Mouse (Mus musculus): Measurements from ENCODE around the gene Nppc. TPM values are rescaled to one million over a fixed set of nuclear protein-coding genes. Genes with fewer than 3 reads are reported as not detected.

The Nppc gene
- polyA plus RNA-seq (2017; shearing (Covaris generic)), result not detected

DNA sequence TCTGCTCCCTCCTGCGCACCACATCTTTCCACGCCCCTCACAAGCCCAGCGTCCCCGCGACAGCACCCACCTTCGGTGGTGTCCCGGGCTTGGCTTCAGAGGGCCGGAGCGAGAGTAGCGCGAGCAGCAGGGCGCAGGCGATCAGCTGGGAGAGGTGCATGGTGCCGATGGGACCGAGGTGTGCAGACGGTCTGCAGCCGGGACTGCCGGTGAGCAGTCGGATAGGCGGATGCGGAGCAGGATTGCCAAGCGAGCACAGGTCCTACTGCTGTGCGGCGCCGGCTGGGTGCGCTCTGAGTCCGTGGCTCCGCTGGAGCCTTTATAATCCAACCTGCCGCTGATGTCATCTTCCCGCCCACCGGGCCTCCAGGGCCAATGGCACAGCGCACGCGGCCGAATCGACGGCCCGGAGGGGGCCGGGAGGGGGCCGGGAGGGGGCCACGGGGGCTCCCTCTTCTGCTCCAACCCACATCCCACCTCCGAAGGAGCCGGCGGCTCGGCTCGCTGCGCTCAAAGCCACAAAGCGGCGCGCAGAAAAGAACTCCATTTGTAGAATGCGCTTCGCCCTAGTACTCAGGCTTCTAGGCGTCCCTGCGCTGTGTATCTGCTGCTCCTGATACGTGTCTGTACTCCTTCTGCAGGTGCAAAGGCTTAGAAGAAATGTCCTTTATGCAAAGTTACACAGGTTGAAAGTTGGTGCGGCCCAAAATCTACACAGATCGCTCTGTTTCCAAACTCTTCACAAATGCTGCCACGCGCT is at the start of gene Nppc:
Gene Nppc, minus strand, starts transcription at position 293 of the 760 bp plus-strand sequence.

DNA sequence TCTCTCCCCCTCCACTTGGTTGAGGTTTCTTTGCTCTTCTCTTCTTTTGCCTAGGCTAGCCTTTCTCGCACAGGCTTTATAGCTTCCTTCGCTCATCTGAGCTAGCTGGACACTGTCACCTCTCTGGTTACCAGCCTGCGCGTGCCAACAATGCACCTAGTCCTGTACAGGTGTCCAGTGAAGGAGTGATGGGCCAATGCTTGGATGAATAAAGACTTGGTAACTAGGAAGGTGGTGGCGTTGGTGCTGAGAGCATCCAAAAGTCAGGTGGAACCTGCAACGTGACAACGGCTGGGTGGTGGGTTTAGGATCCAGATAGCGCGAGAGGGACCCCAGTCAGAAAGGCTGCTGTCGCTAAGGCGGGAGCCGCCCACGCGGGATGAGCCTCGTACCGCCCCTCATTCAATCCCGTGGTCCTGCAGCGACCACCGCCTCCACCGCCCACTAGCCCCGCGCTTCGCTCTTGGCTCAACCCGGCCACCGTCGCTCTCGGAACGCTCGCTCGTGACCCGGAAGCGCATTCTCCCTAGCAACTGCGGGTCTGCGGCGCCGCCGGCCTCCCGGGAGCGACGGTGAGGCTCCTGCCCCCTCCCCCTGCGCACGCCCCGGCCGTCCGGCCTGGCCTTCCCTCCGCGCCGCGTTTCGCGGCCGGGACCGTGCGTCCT is 33.1 kb upstream of the Nppc start, which contains the start of gene Dis3l2:
Gene Dis3l2, plus strand, starts transcription at position 509 of the 665 bp plus-strand sequence.

Other genes with a start within 250 kb of the Nppc start
- gene Nmur1, start 244.3 kb downstream of the Nppc start, polyA plus RNA-seq (2017; shearing (Covaris generic)), result 0.45 TPM
- not detected for gene Tex44, start 244.2 kb downstream of the Nppc start, polyA plus RNA-seq (2017; shearing (Covaris generic))
- gene Ptma, start 143.8 kb downstream of the Nppc start, polyA plus RNA-seq (2017; shearing (Covaris generic)), result 1,891 TPM
- 30.5 TPM for gene Pde6d, start 87.9 kb downstream of the Nppc start, polyA plus RNA-seq (2017; shearing (Covaris generic))
- 32.1 TPM for gene Cops7b, start 87.7 kb downstream of the Nppc start, polyA plus RNA-seq (2017; shearing (Covaris generic))
- gene Dis3l2, start 33.2 kb upstream of the Nppc start, polyA plus RNA-seq (2017; shearing (Covaris generic)), result 45.6 TPM